18 mouse cellular contexts compared by ENCODE assay signal in the genomic region with DNA sequence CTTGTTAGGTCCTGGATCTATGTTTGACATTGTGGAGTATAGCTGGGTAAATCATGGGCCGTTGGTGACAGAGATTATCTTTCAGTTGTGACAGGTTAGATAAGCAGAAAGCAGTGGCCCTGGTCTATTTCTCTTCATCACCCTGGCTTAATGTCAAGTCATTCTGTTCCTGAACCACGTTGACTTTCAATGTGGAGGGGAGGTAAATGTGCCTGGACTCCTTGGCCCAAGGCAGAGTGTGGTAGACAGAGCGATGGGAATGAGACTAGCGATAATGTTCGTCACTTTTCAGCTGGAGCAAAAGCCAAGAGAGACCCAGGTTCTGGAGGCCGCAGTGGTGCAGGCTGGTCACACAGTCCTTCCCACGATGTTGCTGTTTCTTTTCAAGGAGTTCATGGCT.
"Had no signal": no experiment of that assay in that cellular context is flagged by ENCODE, and none has a peak within 500 bp of the region (broad histone marks: within the 10 kb centered on the region; RNA-seq: fewer than 3 reads in every experiment).

No protein-coding gene starts in this region.

- H3K4me2 ChIP-seq: limb, embryonic 13.5 days; midbrain, embryonic 12.5 days; neural tube, embryonic 13.5 days; stomach, embryonic 15.5 days had no signal

- DNase-seq: kidney, adult 9 months; kidney, postnatal 36 days; layer of hippocampus, adult 9-11 months; left cerebral cortex, postnatal 4 days; lung, adult 18-20 months; lung, postnatal 10 days; retina, postnatal 1 day; right cerebral cortex, postnatal 4 days; spleen, adult 18-20 months; thymus, adult 2 months; thymus, postnatal 25 days had no signal

- H3K27me3 ChIP-seq: limb, embryonic 13.5 days; midbrain, embryonic 12.5 days; neural tube, embryonic 13.5 days; stomach, embryonic 15.5 days had no signal

- H3K4me1 ChIP-seq: midbrain, embryonic 12.5 days had no signal

- H3K27ac ChIP-seq: kidney, postnatal 0 days; limb, embryonic 13.5 days; liver, embryonic 14.5 days; midbrain, embryonic 12.5 days; neural tube, embryonic 13.5 days; stomach, embryonic 15.5 days had no signal

- ATAC-seq: midbrain, embryonic 16.5 days had no signal

- H3K36me3 ChIP-seq: limb, embryonic 13.5 days; midbrain, embryonic 12.5 days; neural tube, embryonic 13.5 days; stomach, embryonic 15.5 days had no signal

- H3K4me3 ChIP-seq: limb, embryonic 13.5 days; midbrain, embryonic 12.5 days; neural tube, embryonic 13.5 days; stomach, embryonic 15.5 days had no signal

- H3K9me3 ChIP-seq: limb, embryonic 13.5 days; midbrain, embryonic 12.5 days; neural tube, embryonic 13.5 days; stomach, embryonic 15.5 days had no signal

- H3K9ac ChIP-seq: limb, embryonic 13.5 days; liver, embryonic 14.5 days; midbrain, embryonic 12.5 days; neural tube, embryonic 13.5 days; stomach, embryonic 15.5 days had no signal
